In the genomic region with DNA sequence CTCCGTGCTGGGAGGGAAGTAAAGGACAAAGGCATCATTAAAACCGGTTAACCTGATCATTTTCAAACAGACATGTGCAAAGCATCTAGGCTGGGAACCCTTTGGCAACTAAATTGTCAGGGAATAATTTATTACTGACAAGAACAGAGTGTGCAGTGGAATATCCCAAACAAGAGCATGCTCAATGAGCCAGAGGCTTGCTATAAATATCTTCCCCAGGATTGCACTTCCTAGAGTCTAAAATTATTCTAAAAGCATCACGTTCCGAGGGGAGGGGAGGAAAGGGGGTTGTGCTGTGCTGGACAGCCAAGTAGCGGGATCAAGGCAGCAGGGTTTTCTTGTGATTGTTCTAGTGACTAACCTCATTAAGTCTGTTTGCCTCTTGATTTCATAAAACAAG, we compare ENCODE assay signal across 8 mouse cellular contexts.
DNase-seq lines count a peak whose midpoint lies in the region; ATAC-seq lines count a peak whose summit lies in the region.

No protein-coding gene starts in this region.

- H3K4me2 ChIP-seq in liver, embryonic 12.5 days, result no peak overlapping the region

- no peak overlapping the region for H3K9ac ChIP-seq in liver, embryonic 12.5 days

- H3K4me1 ChIP-seq in liver, embryonic 12.5 days, result no peaks in the 10 kb centered on the region

- no peak overlapping the region for H3K27ac ChIP-seq in liver, embryonic 12.5 days

- intact Hi-C loops in heart, postnatal 10 days (cut with DNase I), result loop anchor here (5.0 kb wide), 1 partner anchor 355 kb away; a partner anchor contains a TSS

- H3K36me3 ChIP-seq in liver, embryonic 12.5 days, result no peaks in the 10 kb centered on the region

- no peaks in the 10 kb centered on the region for H3K27me3 ChIP-seq in liver, embryonic 12.5 days (replicated peaks)

- ATAC-seq in liver, embryonic 12.5 days, result no peak

- 44% methylated on average over 5 of the region's 5 CpGs for WGBS in liver, embryonic 12.5 days (ENCODE audit: insufficient replicate concordance)

- peak; percentile 30 for DNase-seq in adrenal gland, postnatal 14 days
- DNase-seq in adrenal gland, adult 8-10 months, result no peak
- DNase-seq in right cerebral cortex, adult 2 months (ENCODE audit: low spot score in 2 of 2), result peak; percentile 14 to 22
- DNase-seq in right cerebral cortex, postnatal 25 days, result no peak
- peak; percentile 61 to 73 for DNase-seq in heart, postnatal 10 days
- DNase-seq in kidney, postnatal 4 days, result peak; percentile 19 to 31
- peak; percentile 15 for DNase-seq in retina, embryonic 14.5 days (ENCODE audit: low spot score)

- H3K9me3 ChIP-seq in liver, embryonic 12.5 days (replicated peaks), result no peaks in the 10 kb centered on the region

- no peak overlapping the region for H3K4me3 ChIP-seq in liver, embryonic 12.5 days

Comparison
In these comparisons a context has a peak if more than half of its experiments do, and no peak if none do; other contexts are left out.
1. DNase-seq: peak in adrenal gland, postnatal 14 days (single experiment), right cerebral cortex, adult 2 months (2 of 2), heart, postnatal 10 days (2 of 2), kidney, postnatal 4 days (2 of 2) and retina, embryonic 14.5 days (single experiment); none in adrenal gland, adult 8-10 months (single experiment) and right cerebral cortex, postnatal 25 days (single experiment).